Mouse (Mus musculus): ENCODE results near the gene Arcn1. TPM values are rescaled to one million over a fixed set of nuclear protein-coding genes. Genes with fewer than 3 reads are reported as not detected.

Gene Arcn1
- polyA plus RNA-seq, 1 experiment from 2014 or later, result 98.1 TPM

- Histone ChIP-seq H3K4me2 (replicated peaks; ENCODE audit: low read depth) (no peak overlapping the region), H3K36me3 (ENCODE audit: control insufficient read depth, insufficient read depth, low read length) (peaks cover 8% of the 10 kb centered on the region; the same call in 1 of the 2 replicates), H3K27ac (replicated peaks) (no peak overlapping the region), H3K4me1 (replicated peaks; ENCODE audit: control insufficient read depth, insufficient read depth) (no peaks in the 10 kb centered on the region), H3K9ac (ENCODE audit: low read length) (no peak overlapping the region), H3K4me3 (ENCODE audit: low read depth, low read length) (no peak overlapping the region), H3K9me3 (ENCODE audit: control insufficient read depth, low read length) (no peaks in the 10 kb centered on the region), H3K27me3 (ENCODE audit: control insufficient read depth, insufficient read depth, low read length) (no peaks in the 10 kb centered on the region)
- no peak for DNase-seq (ENCODE audit: low spot score)
- TF ChIP-seq CTCF (IDR thresholded peaks at IDR 0.05; ENCODE audit: low read depth), result no peak
- no peak for TF ChIP-seq EP300 (optimal IDR thresholded peaks at IDR 0.05)
- 55% methylated on average over 2 of the region's 2 CpGs for WGBS
- ATAC-seq (ENCODE audit: low FRiP score, low TSS enrichment), result no peak
Measured at GRCm38 (mm10) chr9:44760873-44761272, 6.8 kb downstream of the Arcn1 start.

GRCm38 (mm10) chr9:44748473-44748872 lies 19.2 kb downstream of the Arcn1 start:
- no peaks in the 10 kb centered on the region for H3K4me1 ChIP-seq (replicated peaks; ENCODE audit: control insufficient read depth, insufficient read depth)
- DNase-seq (ENCODE audit: low spot score) (no peak), ATAC-seq (ENCODE audit: low FRiP score, low TSS enrichment) (0 out of 2 replicates have a peak, but pooled peaks have one; percentile 45)
- no peaks in the 10 kb centered on the region for H3K27me3 ChIP-seq (ENCODE audit: control insufficient read depth, insufficient read depth, low read length)
- WGBS, result 89% methylated on average over 7 of the region's 7 CpGs
- peaks cover 24% of the 10 kb centered on the region for H3K36me3 ChIP-seq (ENCODE audit: control insufficient read depth, insufficient read depth, low read length)
- H3K9me3 ChIP-seq (ENCODE audit: control insufficient read depth, low read length), result no peaks in the 10 kb centered on the region
- no peak overlapping the region for H3K27ac ChIP-seq (replicated peaks)
- H3K4me2 ChIP-seq (replicated peaks; ENCODE audit: low read depth), result no peak overlapping the region
- no peak overlapping the region for H3K4me3 ChIP-seq (ENCODE audit: low read depth, low read length)
- H3K9ac ChIP-seq (ENCODE audit: low read length), result no peak overlapping the region
- TF ChIP-seq CTCF (IDR thresholded peaks at IDR 0.05; ENCODE audit: low read depth) (peak; percentile 47), EP300 (optimal IDR thresholded peaks at IDR 0.05) (no peak)

- Histone ChIP-seq H3K9ac (ENCODE audit: low read length) (no peak overlapping the region), H3K4me1 (replicated peaks; ENCODE audit: control insufficient read depth, insufficient read depth) (no peaks in the 10 kb centered on the region), H3K4me3 (ENCODE audit: low read depth, low read length) (no peak overlapping the region), H3K27me3 (ENCODE audit: control insufficient read depth, insufficient read depth, low read length) (no peaks in the 10 kb centered on the region), H3K4me2 (replicated peaks; ENCODE audit: low read depth) (no peak overlapping the region), H3K36me3 (ENCODE audit: control insufficient read depth, insufficient read depth, low read length) (peaks cover 25% of the 10 kb centered on the region), H3K27ac (replicated peaks) (no peak overlapping the region), H3K9me3 (ENCODE audit: control insufficient read depth, low read length) (no peaks in the 10 kb centered on the region)
- ATAC-seq (ENCODE audit: low FRiP score, low TSS enrichment) (no peak), DNase-seq (ENCODE audit: low spot score) (no peak)
- WGBS, result 84% methylated on average over 3 of the region's 3 CpGs
- TF ChIP-seq EP300 (optimal IDR thresholded peaks at IDR 0.05) (no peak), CTCF (IDR thresholded peaks at IDR 0.05; ENCODE audit: low read depth) (no peak)
Measured at GRCm38 (mm10) chr9:44747341-44747740, 20.3 kb downstream of the Arcn1 start.

- H3K27ac ChIP-seq (replicated peaks), result no peak overlapping the region
- H3K4me1 ChIP-seq (replicated peaks; ENCODE audit: control insufficient read depth, insufficient read depth), result no peaks in the 10 kb centered on the region
- H3K4me3 ChIP-seq (ENCODE audit: low read depth, low read length), result no peak overlapping the region
- no peak overlapping the region for H3K9ac ChIP-seq (ENCODE audit: low read length)
- DNase-seq (ENCODE audit: low spot score) (no peak), ATAC-seq (ENCODE audit: low FRiP score, low TSS enrichment) (no peak)
- 87% methylated on average over 3 of the region's 3 CpGs for whole genome bisulfite sequencing
- H3K36me3 ChIP-seq (ENCODE audit: control insufficient read depth, insufficient read depth, low read length), result peaks cover 20% of the 10 kb centered on the region
- no peaks in the 10 kb centered on the region for H3K9me3 ChIP-seq (ENCODE audit: control insufficient read depth, low read length)
- H3K4me2 ChIP-seq (replicated peaks; ENCODE audit: low read depth), result no peak overlapping the region
- no peaks in the 10 kb centered on the region for H3K27me3 ChIP-seq (ENCODE audit: control insufficient read depth, insufficient read depth, low read length)
- no peak for TF ChIP-seq CTCF (IDR thresholded peaks at IDR 0.05; ENCODE audit: low read depth)
- no peak for TF ChIP-seq EP300 (optimal IDR thresholded peaks at IDR 0.05)
Measured at GRCm38 (mm10) chr9:44746666-44747065, 21.0 kb downstream of the Arcn1 start.

GRCm38 (mm10) chr9:44745371-44745770 lies 22.3 kb downstream of the Arcn1 start:
- no peaks in the 10 kb centered on the region for H3K9me3 ChIP-seq (ENCODE audit: control insufficient read depth, low read length)
- TF ChIP-seq CTCF (IDR thresholded peaks at IDR 0.05; ENCODE audit: low read depth) (no peak), EP300 (optimal IDR thresholded peaks at IDR 0.05) (no peak)
- no peak overlapping the region for H3K4me3 ChIP-seq (ENCODE audit: low read depth, low read length)
- H3K36me3 ChIP-seq (ENCODE audit: control insufficient read depth, insufficient read depth, low read length), result peaks cover 14% of the 10 kb centered on the region
- DNase-seq (ENCODE audit: low spot score), result no peak
- no peak for ATAC-seq (ENCODE audit: low FRiP score, low TSS enrichment)
- H3K27me3 ChIP-seq (ENCODE audit: control insufficient read depth, insufficient read depth, low read length), result no peaks in the 10 kb centered on the region
- H3K4me2 ChIP-seq (replicated peaks; ENCODE audit: low read depth), result no peak overlapping the region
- no peak overlapping the region for H3K27ac ChIP-seq (replicated peaks)
- H3K4me1 ChIP-seq (replicated peaks; ENCODE audit: control insufficient read depth, insufficient read depth), result no peaks in the 10 kb centered on the region
- H3K9ac ChIP-seq (ENCODE audit: low read length), result no peak overlapping the region
- 93% methylated on average over 7 of the region's 7 CpGs for WGBS

- TF ChIP-seq EP300 (optimal IDR thresholded peaks at IDR 0.05) (no peak), CTCF (IDR thresholded peaks at IDR 0.05; ENCODE audit: low read depth) (peak; percentile 48)
- 90% methylated on average over 1 of the region's 1 CpGs for WGBS
- DNase-seq (ENCODE audit: low spot score) (no peak), ATAC-seq (ENCODE audit: low FRiP score, low TSS enrichment) (no peak)
- Histone ChIP-seq H3K9ac (ENCODE audit: low read length) (no peak overlapping the region), H3K36me3 (ENCODE audit: control insufficient read depth, insufficient read depth, low read length) (peaks cover 5% of the 10 kb centered on the region; the same call in 1 of the 2 replicates), H3K4me3 (ENCODE audit: low read depth, low read length) (no peak overlapping the region), H3K9me3 (ENCODE audit: control insufficient read depth, low read length) (no peaks in the 10 kb centered on the region), H3K4me1 (replicated peaks; ENCODE audit: control insufficient read depth, insufficient read depth) (no peaks in the 10 kb centered on the region), H3K4me2 (replicated peaks; ENCODE audit: low read depth) (no peak overlapping the region), H3K27me3 (ENCODE audit: control insufficient read depth, insufficient read depth, low read length) (no peaks in the 10 kb centered on the region), H3K27ac (replicated peaks) (no peak overlapping the region)
Measured at GRCm38 (mm10) chr9:44740663-44741192, 26.9 kb downstream of the Arcn1 start.
